Mouse (Mus musculus): ENCODE data around the gene Vmn2r35. TPM values are rescaled to one million over a fixed set of nuclear protein-coding genes. Genes with fewer than 3 reads are reported as not detected.

Gene Vmn2r35
- polyA plus RNA-seq (2015; fragmentation: Illumina TruSeq; extraction: RNeasy Lipid Tissue Mini Kit (QIAGEN cat#74804); ENCODE audit: insufficient read depth, low read depth, low replicate concordance), result not detected

DNA sequence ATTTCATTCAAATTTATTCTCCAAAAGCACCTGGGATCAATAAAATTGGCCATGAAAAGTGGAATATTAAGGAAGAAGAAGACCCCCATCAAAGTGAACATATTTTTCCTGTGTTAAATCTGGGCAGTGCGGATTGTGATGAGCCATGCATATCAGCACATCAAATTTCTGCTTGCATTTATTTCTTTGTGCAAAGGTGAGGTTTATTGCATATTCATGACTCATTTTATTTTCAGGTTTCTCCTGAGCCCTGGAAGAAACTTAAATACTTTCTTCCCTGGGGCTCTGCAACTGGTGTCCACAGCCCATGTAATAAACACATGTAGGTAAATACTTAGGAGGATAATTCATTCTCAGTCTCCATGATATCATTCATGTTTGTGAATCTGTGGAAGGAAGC, at the start of gene Vmn2r35:
Vmn2r35 (minus strand) TSS at position 101 of the 400 bp plus-strand sequence.

Other genes starting within 250 kb of the Vmn2r35 start
- gene Vmn2r34, start 130.4 kb downstream of the Vmn2r35 start, polyA plus RNA-seq (2015; fragmentation: Illumina TruSeq; extraction: RNeasy Lipid Tissue Mini Kit (QIAGEN cat#74804); ENCODE audit: insufficient read depth, low read depth, low replicate concordance), result not detected
- gene Vmn2r36, start 82.6 kb upstream of the Vmn2r35 start, polyA plus RNA-seq (2015; fragmentation: Illumina TruSeq; extraction: RNeasy Lipid Tissue Mini Kit (QIAGEN cat#74804); ENCODE audit: insufficient read depth, low read depth, low replicate concordance), result not detected

All from pancreas, adult 10 weeks (tissue).